ENCODE assay signal across 11 mouse cellular contexts in genomic region chr10:114956257-114956656, GRCm38 (mm10).
"Had no signal": no experiment of that assay in that cellular context is flagged by ENCODE, and none has a peak within 500 bp of the region (broad histone marks: within the 10 kb centered on the region; RNA-seq: fewer than 3 reads in every experiment).

No protein-coding gene starts in this region.

- DNase-seq: retina, postnatal 1 day; right cerebral cortex, adult 18-20 months; right cerebral cortex, postnatal 14 days; right cerebral cortex, postnatal 25 days; right cerebral cortex, postnatal 4 days; spleen, adult 18-20 months; thymus, adult 18-20 months; thymus, adult 2 months; thymus, postnatal 14 days; thymus, postnatal 36 days; thymus, postnatal 4 days had no signal
